Mouse (Mus musculus): ENCODE data around the gene Mlc1.

DNA sequence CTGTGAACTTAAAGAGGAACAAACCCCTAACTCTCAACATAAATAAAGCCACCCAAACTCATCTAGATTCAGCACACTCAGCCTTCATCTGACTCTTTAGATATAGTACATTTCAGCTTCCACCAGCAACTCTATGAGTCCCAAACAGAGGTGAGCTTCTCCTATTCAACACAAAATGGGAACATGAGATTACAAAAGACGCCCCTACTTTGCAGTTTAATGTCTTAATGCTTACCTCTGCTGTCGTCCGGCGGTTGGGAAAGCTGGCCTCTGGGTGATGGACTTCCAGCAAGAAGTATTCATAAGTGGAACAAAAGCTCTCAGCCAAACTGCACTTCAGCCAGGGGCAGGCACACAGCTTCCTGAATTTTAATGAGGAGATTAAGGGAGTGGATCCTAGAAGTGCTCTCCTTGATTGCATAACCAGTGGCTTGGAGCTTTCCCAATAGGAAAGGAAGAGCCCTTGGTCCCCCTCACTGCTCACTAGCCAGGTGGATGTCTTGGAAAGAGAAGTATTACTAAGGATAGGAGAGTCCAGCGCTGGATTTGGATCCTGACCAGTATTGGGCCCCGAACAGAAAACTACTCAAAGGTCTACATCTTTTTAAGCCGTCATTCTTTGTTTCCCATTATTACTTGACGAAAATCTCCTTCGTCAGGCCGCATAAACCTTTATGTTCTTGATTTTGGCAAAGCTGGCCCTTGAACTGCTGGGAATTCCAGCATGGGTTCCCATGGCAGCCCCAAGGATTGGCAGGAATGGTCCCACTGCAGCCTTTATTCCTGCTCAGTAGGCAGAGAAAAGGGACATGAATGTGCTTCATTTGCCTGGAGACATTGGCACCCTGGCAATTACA is at the start of gene Mlc1:
- TF ChIP-seq CTCF (IDR thresholded peaks at IDR 0.05; ENCODE audit: low read depth) (no peak), EP300 (IDR thresholded peaks at IDR 0.05; ENCODE audit: low read depth) (no peak)
